Mouse (Mus musculus) brown adipose tissue, adult 24 weeks (tissue): Measurements from ENCODE around the gene Gabbr2. TPM values are rescaled to one million over a fixed set of nuclear protein-coding genes. Genes with fewer than 3 reads are reported as not detected.

Experiments
- H3K27ac ChIP-seq: fragments of 200-500 bp; replicated peaks from 2 replicates; pipeline ENCODE4 v1.5.1; 2012; ENCODE audit warnings: low read depth, mild to moderate bottlenecking, low read length
- H3K4me1 ChIP-seq: fragments of 200-500 bp; 2 replicates; pipeline ENCODE4 v1.6.1; 2012; ENCODE audit warnings: low read length, mixed read lengths; ENCODE audit not compliant: control insufficient read depth, insufficient read depth, insufficient read length
- H3K4me3 ChIP-seq: fragments of 200-500 bp; 2 replicates; pipeline ENCODE4 v1.5.1; 2012; ENCODE audit warnings: low read depth, mild to moderate bottlenecking, low read length, moderate library complexity; ENCODE audit not compliant: insufficient read depth
- polyA plus RNA-seq: library from polyadenylated mRNA; stranded (reverse); fragments of >200 nt; gene quantifications from 2 replicates; pipeline ENCODE4 v1.2.4, GENCODE M21; 2012; ENCODE audit not compliant: missing spikeins, insufficient read depth, insufficient read length

Gabbr2 gene
- polyA plus RNA-seq, 1 experiment, result not detected

DNA sequence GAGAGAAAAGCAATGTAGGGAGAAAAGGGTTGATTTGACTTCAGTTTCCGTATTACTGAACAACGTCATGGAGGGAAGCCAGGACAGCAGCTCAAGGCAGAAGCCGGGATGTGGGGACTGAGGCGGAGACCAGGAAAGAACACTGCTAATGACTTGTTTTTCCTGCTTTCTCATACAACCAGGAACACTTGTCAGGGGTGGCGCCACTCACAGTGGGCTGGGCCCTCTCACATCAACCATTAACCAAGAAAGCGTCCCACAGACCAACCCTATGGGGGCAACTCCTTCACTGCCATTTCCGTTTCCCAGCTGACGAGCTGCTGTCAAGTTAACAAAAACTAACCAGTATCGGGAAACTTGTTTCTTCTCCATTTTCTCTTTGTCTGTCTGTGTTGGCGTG lies 18.4 kb downstream of the Gabbr2 start:
- no peaks in the 10 kb centered on the region for H3K4me1 ChIP-seq
- H3K27ac ChIP-seq, result no peak overlapping the region
- H3K4me3 ChIP-seq, result no peak overlapping the region

- H3K4me1 ChIP-seq, result no peaks in the 10 kb centered on the region
- no peak overlapping the region for H3K27ac ChIP-seq
Observed at GRCm38 (mm10) chr4:46967981-46968380, 23.7 kb downstream of the Gabbr2 start.

DNA sequence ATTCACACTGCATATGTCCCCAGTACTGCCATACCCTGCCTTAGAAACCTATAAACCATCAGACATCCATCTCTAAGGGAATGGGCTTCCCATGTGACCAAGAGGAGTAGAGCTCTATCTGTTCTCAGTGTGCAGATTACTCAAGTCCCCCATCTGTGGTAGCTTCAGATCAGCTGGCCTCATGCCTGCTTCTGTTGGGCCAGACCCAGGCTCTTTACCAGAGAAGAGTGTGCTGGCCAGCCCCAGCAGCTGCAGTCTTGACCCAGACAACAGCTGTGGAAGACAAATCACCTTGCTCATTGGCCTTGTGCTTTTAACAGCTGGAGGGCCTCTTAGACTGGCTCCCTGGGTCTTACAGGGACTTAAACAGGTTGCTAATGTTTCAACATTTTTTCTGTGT lies 25.1 kb downstream of the Gabbr2 start:
- Histone ChIP-seq H3K27ac (no peak overlapping the region), H3K4me3 (no peak overlapping the region), H3K4me1 (no peaks in the 10 kb centered on the region)

More at GRCm38 (mm10) chr4:46967981-46968380, 23.7 kb downstream of the Gabbr2 start:
- H3K4me3 ChIP-seq, result no peak overlapping the region

GRCm38 (mm10) chr4:46961403-46961802 lies 30.3 kb downstream of the Gabbr2 start:
- Histone ChIP-seq H3K27ac (no peak overlapping the region), H3K4me3 (no peak overlapping the region), H3K4me1 (no peaks in the 10 kb centered on the region)

- no peak overlapping the region for H3K4me3 ChIP-seq
- no peaks in the 10 kb centered on the region for H3K4me1 ChIP-seq
- no peak overlapping the region for H3K27ac ChIP-seq
Observed at GRCm38 (mm10) chr4:46960208-46960607, 31.5 kb downstream of the Gabbr2 start.

GRCm38 (mm10) chr4:46959776-46960175 lies 31.9 kb downstream of the Gabbr2 start:
- Histone ChIP-seq H3K4me1 (no peaks in the 10 kb centered on the region), H3K4me3 (no peak overlapping the region), H3K27ac (no peak overlapping the region)

- Histone ChIP-seq H3K27ac (no peak overlapping the region), H3K4me3 (no peak overlapping the region), H3K4me1 (no peaks in the 10 kb centered on the region)
Observed at GRCm38 (mm10) chr4:46957955-46958354, 33.7 kb downstream of the Gabbr2 start.

- Histone ChIP-seq H3K27ac (no peak overlapping the region), H3K4me3 (no peak overlapping the region), H3K4me1 (no peaks in the 10 kb centered on the region)
Observed at GRCm38 (mm10) chr4:46956966-46957365, 34.7 kb downstream of the Gabbr2 start.

- H3K27ac ChIP-seq, result no peak overlapping the region
- H3K4me3 ChIP-seq, result no peak overlapping the region
- H3K4me1 ChIP-seq, result no peaks in the 10 kb centered on the region
Observed at GRCm38 (mm10) chr4:46953021-46953420, 38.7 kb downstream of the Gabbr2 start.

- no peak overlapping the region for H3K4me3 ChIP-seq
- H3K4me1 ChIP-seq, result no peaks in the 10 kb centered on the region
- no peak overlapping the region for H3K27ac ChIP-seq
Observed at GRCm38 (mm10) chr4:46952562-46952961, 39.1 kb downstream of the Gabbr2 start.

GRCm38 (mm10) chr4:46934291-46934690 lies 57.4 kb downstream of the Gabbr2 start:
- Histone ChIP-seq H3K27ac (no peak overlapping the region), H3K4me3 (no peak overlapping the region), H3K4me1 (no peaks in the 10 kb centered on the region)

DNA sequence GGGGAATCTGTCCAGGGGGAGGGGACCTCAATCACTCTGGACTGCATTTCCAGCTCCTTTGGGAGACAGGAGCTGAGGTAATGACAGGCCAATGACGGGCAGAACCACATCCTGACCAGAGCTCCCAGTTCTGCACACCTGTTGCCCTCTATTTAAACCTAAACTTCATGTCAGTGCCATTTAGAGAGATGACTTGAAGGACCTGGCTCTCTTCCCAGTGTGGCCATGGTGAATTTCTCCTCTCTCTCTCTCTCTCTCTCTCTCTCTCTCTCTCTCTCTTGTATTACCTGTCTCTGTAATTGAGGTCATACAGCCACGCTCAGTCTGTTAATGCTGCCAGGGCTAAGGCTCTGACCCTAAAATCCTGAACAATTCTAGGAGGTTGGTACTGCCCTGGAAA lies 58.1 kb downstream of the Gabbr2 start:
- no peak overlapping the region for H3K4me3 ChIP-seq
- no peak overlapping the region for H3K27ac ChIP-seq
- no peaks in the 10 kb centered on the region for H3K4me1 ChIP-seq

DNA sequence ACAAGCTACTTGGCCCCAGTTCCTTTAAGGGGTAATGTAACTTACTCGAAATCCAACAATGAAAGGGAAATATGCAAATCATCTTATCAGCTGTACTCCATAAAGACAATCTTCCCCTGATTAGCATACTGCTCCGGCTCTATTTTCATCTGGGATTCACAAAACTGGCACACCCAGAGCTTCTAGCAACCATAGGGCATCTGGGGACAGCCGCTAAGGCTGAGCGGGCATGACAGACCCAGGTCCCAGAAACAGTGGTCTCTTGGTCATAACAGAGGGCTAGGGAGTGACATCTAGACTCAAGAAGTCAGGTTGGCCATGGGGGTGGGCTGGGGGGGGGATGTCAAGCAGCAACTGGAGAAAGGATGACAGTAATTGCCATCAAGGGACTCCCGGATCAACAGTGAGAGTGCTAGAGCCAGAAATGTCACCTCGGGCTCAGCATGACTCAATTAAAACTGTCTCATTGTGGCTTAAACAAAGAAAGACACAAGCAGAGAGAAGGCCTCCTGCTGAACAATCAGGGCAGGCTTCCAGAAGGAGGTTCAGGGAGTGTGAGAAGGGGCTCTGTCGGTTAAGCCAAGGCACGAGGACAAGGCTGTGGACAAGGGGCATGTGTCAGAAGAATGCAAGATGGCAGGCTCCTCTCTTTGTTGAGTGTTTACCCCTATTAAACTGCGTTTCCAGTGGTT lies 59.8 kb downstream of the Gabbr2 start:
- H3K4me3 ChIP-seq, result no peak overlapping the region
- H3K4me1 ChIP-seq, result no peaks in the 10 kb centered on the region
- H3K27ac ChIP-seq, result no peak overlapping the region

DNA sequence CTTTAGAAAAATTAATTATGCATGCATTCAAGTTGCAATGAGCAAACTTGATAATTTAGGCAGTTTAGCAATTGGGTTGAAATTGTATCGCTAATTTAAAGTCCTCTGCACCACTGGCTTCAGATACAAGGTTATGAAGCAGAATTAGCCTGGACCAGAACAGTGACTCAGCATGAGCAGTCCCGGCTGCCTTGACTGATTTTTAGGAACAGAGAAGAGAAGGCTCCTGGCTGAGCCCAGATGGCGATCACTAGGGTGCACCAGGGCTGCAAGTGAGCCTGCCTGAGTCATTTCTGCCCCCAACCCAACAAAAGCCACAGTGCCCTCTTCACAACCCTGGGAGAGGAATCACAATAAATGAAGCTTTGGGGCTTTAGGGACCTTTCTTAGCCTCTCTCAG lies 63.6 kb downstream of the Gabbr2 start:
- no peak overlapping the region for H3K4me3 ChIP-seq
- no peaks in the 10 kb centered on the region for H3K4me1 ChIP-seq
- no peak overlapping the region for H3K27ac ChIP-seq

- Histone ChIP-seq H3K4me3 (no peak overlapping the region), H3K27ac (no peak overlapping the region), H3K4me1 (no peaks in the 10 kb centered on the region)
Observed at GRCm38 (mm10) chr4:46919144-46919543, 72.5 kb downstream of the Gabbr2 start.

DNA sequence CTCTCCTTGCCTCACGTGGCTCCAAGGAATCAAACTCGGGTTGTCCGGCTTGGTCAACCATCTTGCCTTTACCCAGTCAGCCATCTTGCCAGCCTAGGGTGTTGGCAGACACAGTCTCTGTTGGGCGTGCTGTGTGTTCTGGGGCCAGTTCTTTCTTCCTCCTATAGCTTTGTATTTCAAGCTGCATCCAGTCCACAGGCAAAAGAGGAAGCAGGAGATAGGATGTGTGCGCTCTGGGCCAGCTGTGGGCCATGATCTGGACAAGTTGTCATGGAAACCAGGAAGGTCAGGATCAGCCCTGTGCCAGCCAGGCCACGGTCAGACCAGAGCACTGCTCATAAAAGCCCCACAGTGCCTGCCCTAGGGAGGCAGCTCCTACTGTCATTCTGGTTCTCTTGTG lies 74.9 kb downstream of the Gabbr2 start:
- H3K4me3 ChIP-seq, result no peak overlapping the region
- H3K27ac ChIP-seq, result peak overlapping the region; percentile 16; the same call in 1 of the 2 replicates
- no peaks in the 10 kb centered on the region for H3K4me1 ChIP-seq
